In genomic region chr11:59662877-59663775, GRCm38 (mm10) we compare ENCODE assay signal across 7 mouse cellular contexts. TPM values are rescaled to one million over a fixed set of nuclear protein-coding genes. Genes with fewer than 3 reads are reported as not detected.
A peak's percentile ranks its signal among the peaks of the same experiment; 100 is the strongest.
DNase-seq lines count a peak whose midpoint lies in the region; ATAC-seq and TF ChIP-seq lines count a peak whose summit lies in the region.

No protein-coding gene starts in this region.

- peak overlapping the region; percentile 89 for H3K4me3 ChIP-seq in spleen, adult 2 months (ENCODE audit: extremely low read depth, insufficient read depth, insufficient read length)
- peak overlapping the region; percentile 68 for H3K4me3 ChIP-seq in bone marrow, adult 2 months (replicated peaks; ENCODE audit: control insufficient read depth, low read depth, low read length)
- H3K4me3 ChIP-seq in forebrain, embryonic 15.5 days = peak overlapping the region; percentile 84
- H3K4me3 ChIP-seq in midbrain, embryonic 14.5 days (replicated peaks; ENCODE audit: low read depth, low read length) = peak overlapping the region; percentile 71

- H3K4me1 ChIP-seq in spleen, adult 2 months (ENCODE audit: control insufficient read depth, insufficient read depth, insufficient read length) = peaks cover 11% of the 10 kb centered on the region; the same call in 1 of the 2 replicates
- H3K4me1 ChIP-seq in bone marrow, adult 2 months (ENCODE audit: control insufficient read depth, insufficient read depth, low read length) = no peaks in the 10 kb centered on the region
- peaks cover 52% of the 10 kb centered on the region for H3K4me1 ChIP-seq in forebrain, embryonic 15.5 days
- H3K4me1 ChIP-seq in midbrain, embryonic 14.5 days (ENCODE audit: control insufficient read depth, insufficient read depth, low read length) = peaks cover 36% of the 10 kb centered on the region

- no peak for DNase-seq in spleen, adult 2 months (ENCODE audit: low read depth in 1 of 2, low spot score in 2 of 2)
- no peak for DNase-seq in spleen, adult 12 weeks (ENCODE audit: low spot score)
- peak; percentile 50 for DNase-seq in kidney, postnatal 10 days
- DNase-seq in midbrain, embryonic 14.5 days = peak; percentile 55

- peak overlapping the region; percentile 86 for H3K4me2 ChIP-seq in forebrain, embryonic 15.5 days (replicated peaks)
- peak overlapping the region; percentile 88 for H3K4me2 ChIP-seq in midbrain, embryonic 14.5 days (ENCODE audit: low read length)

- no peaks in the 10 kb centered on the region for H3K36me3 ChIP-seq in spleen, adult 2 months (ENCODE audit: control insufficient read depth, insufficient read depth, low read length)
- H3K36me3 ChIP-seq in forebrain, embryonic 15.5 days = no peaks in the 10 kb centered on the region
- H3K36me3 ChIP-seq in midbrain, embryonic 14.5 days (ENCODE audit: control insufficient read depth, insufficient read depth, low read length) = no peaks in the 10 kb centered on the region

- no peak overlapping the region; the same call in 1 of the 2 replicates for H3K27ac ChIP-seq in spleen, adult 2 months (ENCODE audit: insufficient read depth, low read length)
- H3K27ac ChIP-seq in bone marrow, adult 2 months (ENCODE audit: control insufficient read depth, insufficient read depth, low read depth, low read length, poor library complexity) = peak overlapping the region; percentile 73; the same call in 1 of the 2 replicates
- peak overlapping the region; percentile 90 for H3K27ac ChIP-seq in forebrain, embryonic 15.5 days (replicated peaks)
- H3K27ac ChIP-seq in midbrain, embryonic 14.5 days (replicated peaks; ENCODE audit: low read depth, low read length) = peak overlapping the region; percentile 92

- peak overlapping the region; percentile 92 for H3K9ac ChIP-seq in forebrain, embryonic 15.5 days (replicated peaks)
- peak overlapping the region; percentile 80 for H3K9ac ChIP-seq in midbrain, embryonic 14.5 days (replicated peaks; ENCODE audit: low read length)

- no peak for TF ChIP-seq CTCF in spleen, adult 2 months (IDR thresholded peaks at IDR 0.05; ENCODE audit: extremely low read depth, insufficient read depth, insufficient read length, insufficient replicate concordance)
- TF ChIP-seq CTCF in bone marrow, adult 2 months (IDR thresholded peaks at IDR 0.05; ENCODE audit: control insufficient read depth, insufficient read depth, low read length) = no peak

- peak; percentile 18; the same call in 1 of the 2 replicates for ATAC-seq in forebrain, embryonic 15.5 days (replicated peaks)
- peak; percentile 19; the same call in 1 of the 2 replicates for ATAC-seq in midbrain, embryonic 14.5 days (ENCODE audit: low FRiP score, low TSS enrichment)
- no peak for ATAC-seq in megakaryocyte-erythroid progenitor cell, adult 5-6 weeks (replicated peaks; ENCODE audit: low FRiP score, low TSS enrichment, poor library complexity, severe bottlenecking)

- H3K27me3 ChIP-seq in spleen, adult 2 months (ENCODE audit: control insufficient read depth, insufficient read depth, low read length) = no peaks in the 10 kb centered on the region; the same call in 1 of the 2 replicates
- H3K27me3 ChIP-seq in forebrain, embryonic 15.5 days = no peaks in the 10 kb centered on the region
- no peaks in the 10 kb centered on the region for H3K27me3 ChIP-seq in midbrain, embryonic 14.5 days (ENCODE audit: control insufficient read depth, insufficient read depth, low read length)

- no peak for TF ChIP-seq POLR2A in spleen, adult 2 months (IDR thresholded peaks at IDR 0.05; ENCODE audit: low read depth, low read length)
- TF ChIP-seq POLR2A in bone marrow, adult 2 months (IDR thresholded peaks at IDR 0.05; ENCODE audit: borderline replicate concordance, control insufficient read depth, low read depth, low read length) = no peak

- no peaks in the 10 kb centered on the region for H3K9me3 ChIP-seq in forebrain, embryonic 15.5 days
- no peaks in the 10 kb centered on the region for H3K9me3 ChIP-seq in midbrain, embryonic 14.5 days (ENCODE audit: control insufficient read depth, low read length)

- WGBS in spleen, adult 2 months = 7% methylated on average over 30 of the region's 30 CpGs
- 4% methylated on average over 30 of the region's 30 CpGs for WGBS in bone marrow, adult 2 months
- WGBS in forebrain, embryonic 15.5 days = 6% methylated on average over 30 of the region's 30 CpGs
- 7% methylated on average over 30 of the region's 30 CpGs for WGBS in midbrain, embryonic 14.5 days

RNA-seq across cellular contexts. Expression of gene Mprip, which starts 2.0 kb away (rescaled TPM):
- polyA plus RNA-seq in spleen, adult 2 months (2012; rRNA removed) = 41.7 and 55.4 TPM in 2 replicates
- 25.7 and 41.6 TPM in 2 replicates for polyA plus RNA-seq in bone marrow, adult 2 months (2011; ENCODE audit: insufficient read depth, insufficient read length, low replicate concordance, missing spikeins)
- polyA plus RNA-seq in forebrain, embryonic 15.5 days (2015; fragmentation: Nextera tagmentation; extraction: Ambion mirVana) = 77.4 and 92.9 TPM in 2 replicates
- polyA plus RNA-seq in midbrain, embryonic 14.5 days (2014; fragmentation: Nextera tagmentation; extraction: Ambion mirVana) = 62.6 and 68.7 TPM in 2 replicates
- 53.1 and 65.7 TPM in 2 replicates for total RNA-seq in megakaryocyte-erythroid progenitor cell, adult 5-6 weeks (2014; fragmentation: Nextera tagmentation)
- 71.1 and 75.5 TPM in 2 replicates for total RNA-seq in megakaryocyte-erythroid progenitor cell, adult 5-6 weeks (2017)

Comparison
In these comparisons a context has a peak if more than half of its experiments do, and no peak if none do; other contexts are left out.
1. DNase-seq: peak in kidney, postnatal 10 days (single experiment) and midbrain, embryonic 14.5 days (single experiment); none in spleen, adult 2 months (0 of 2) and spleen, adult 12 weeks (single experiment).
2. Peak in every context shown above with its lines, with median percentiles within 50 percentile points of each other: H3K4me3 ChIP-seq.